Mouse (Mus musculus) limb, embryonic 12.5 days (tissue): ENCODE data around the gene Fam98c. TPM values are rescaled to one million over a fixed set of nuclear protein-coding genes. Genes with fewer than 3 reads are reported as not detected.
A peak's percentile ranks its signal among the peaks of the same experiment; 100 is the strongest.
"Not testable (repeated sequence)": the region's sequence is repeated elsewhere in the genome, so short reads cannot be mapped to it uniquely, and the experiment has no call there.

Experiments used
- ATAC-seq: fragments of 200-750 bp; cut with Nextera tagmentation; 2 replicates; pipeline ENCODE4 v1.8.0; 2017; ENCODE audit warnings: low read depth, moderate TSS enrichment; ENCODE audit not compliant: insufficient number of reproducible peaks, insufficient read depth, low FRiP score, low TSS enrichment
- H3K27ac ChIP-seq: fragments of 300-500 bp; sonication (generic); 2 replicates; pipeline ENCODE4 v1.5.1; 2016; ENCODE audit warnings: mild to moderate bottlenecking, moderate library complexity
- H3K27me3 ChIP-seq: fragments of 300-500 bp; sonication (generic); 2 replicates; pipeline ENCODE4 v1.6.1; 2016; ENCODE audit warnings: mild to moderate bottlenecking, moderate library complexity
- H3K36me3 ChIP-seq: fragments of 300-500 bp; sonication (generic); 2 replicates; pipeline ENCODE4 v1.6.1; 2016; ENCODE audit warnings: mild to moderate bottlenecking, moderate library complexity
- H3K4me1 ChIP-seq: fragments of 300-500 bp; sonication (generic); replicated peaks from 2 replicates; pipeline ENCODE4 v1.6.1; 2016
- H3K4me2 ChIP-seq: fragments of 300-500 bp; sonication (generic); 2 replicates; pipeline ENCODE4 v1.6.1; 2016; ENCODE audit warnings: mild to moderate bottlenecking, moderate library complexity
- H3K4me3 ChIP-seq: fragments of 300-500 bp; sonication (generic); replicated peaks from 2 replicates; pipeline ENCODE4 v1.5.1; 2016; ENCODE audit warnings: mild to moderate bottlenecking
- H3K9ac ChIP-seq: fragments of 300-500 bp; sonication (generic); replicated peaks from 2 replicates; pipeline ENCODE4 v1.6.1; 2016; ENCODE audit warnings: mild to moderate bottlenecking, moderate library complexity
- H3K9me3 ChIP-seq: fragments of 300-500 bp; sonication (generic); 2 replicates; pipeline ENCODE4 v1.6.1; 2016; ENCODE audit warnings: mild to moderate bottlenecking, moderate library complexity
- WGBS: fragments of 180-500 bp; shearing (Covaris S2); methylation state at CpG from one replicate; pipeline ENCODE4 v1.1.7; 2016; 5-methylcytosine and 5-hydroxymethylcytosine counted together
- polyA plus RNA-seq: library from polyadenylated mRNA; unstranded; fragments of >200 nt; fragmentation: Nextera tagmentation; extraction: Ambion mirVana; gene quantifications from 2 replicates; pipeline ENCODE4 v1.2.1, GENCODE M21; 2016

Gene Fam98c
- polyA plus RNA-seq, 1 experiment from 2014 or later = 14.2 TPM

- Histone ChIP-seq H3K4me2 (peak overlapping the region; percentile 97), H3K4me3 (peak overlapping the region; percentile 83), H3K9ac (peak overlapping the region; percentile 74), H3K36me3 (no peaks in the 10 kb centered on the region), H3K9me3 (no peaks in the 10 kb centered on the region), H3K27ac (peak overlapping the region; percentile 90), H3K27me3 (peaks cover 28% of the 10 kb centered on the region), H3K4me1 (peaks cover 6% of the 10 kb centered on the region; the same call in 1 of the 2 replicates)
- 8% methylated on average over 37 of the region's 37 CpGs for WGBS
- peak; percentile 72 for ATAC-seq
These were observed 717 bp downstream of the Fam98c start for GRCm38 (mm10) chr7:29155196-29155837.

DNA sequence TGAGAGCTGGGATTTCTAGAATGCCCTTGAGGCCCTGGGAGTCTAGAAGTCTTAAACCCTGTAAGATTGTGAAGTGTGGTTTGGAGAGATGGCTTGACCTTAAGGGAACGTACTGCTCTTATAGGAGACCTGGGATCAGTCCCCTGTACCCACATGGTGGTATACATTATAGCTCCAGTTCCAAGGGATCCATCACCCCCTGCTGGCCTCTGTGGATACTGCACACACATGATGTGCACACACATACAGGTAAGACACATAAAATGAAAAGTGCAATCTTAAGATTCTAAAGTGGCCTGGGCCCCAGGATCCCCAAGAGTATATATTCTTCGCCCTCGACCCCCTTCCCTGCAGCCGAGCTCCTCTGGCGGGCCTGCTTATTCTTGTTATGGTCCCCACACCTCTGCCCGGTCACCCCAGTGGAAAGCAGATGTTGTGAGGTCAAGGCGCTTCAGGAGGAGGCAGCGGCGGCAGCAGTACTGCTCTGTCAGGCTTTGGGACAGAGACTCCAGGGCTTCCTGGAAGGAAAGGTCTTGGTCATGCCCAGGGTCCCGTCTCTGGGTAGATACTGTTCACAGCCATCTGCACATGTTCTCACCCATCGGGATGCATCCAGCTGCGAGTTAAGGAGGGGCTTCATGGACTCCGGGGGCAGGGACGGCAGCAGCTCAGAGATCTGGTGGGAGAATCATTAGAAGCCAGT is 1.9 kb downstream of the Fam98c start:
- H3K4me2 ChIP-seq = no peak overlapping the region
- H3K27me3 ChIP-seq = peaks cover 19% of the 10 kb centered on the region
- WGBS = 95% methylated on average over 14 of the region's 14 CpGs
- no peak overlapping the region for H3K9ac ChIP-seq
- no peak overlapping the region for H3K4me3 ChIP-seq
- no peak overlapping the region for H3K27ac ChIP-seq
- ATAC-seq = no peak
- H3K9me3 ChIP-seq = no peaks in the 10 kb centered on the region
- no peaks in the 10 kb centered on the region for H3K36me3 ChIP-seq
- peaks cover 6% of the 10 kb centered on the region; the same call in 1 of the 2 replicates for H3K4me1 ChIP-seq

- Histone ChIP-seq H3K4me1 (peaks cover 6% of the 10 kb centered on the region; the same call in 1 of the 2 replicates), H3K36me3 (no peaks in the 10 kb centered on the region), H3K9me3 (no peaks in the 10 kb centered on the region), H3K4me3 (no peak overlapping the region), H3K27ac (no peak overlapping the region), H3K9ac (no peak overlapping the region), H3K27me3 (no peaks in the 10 kb centered on the region; the same call in 1 of the 2 replicates), H3K4me2 (no peak overlapping the region)
- ATAC-seq = no peak
- WGBS = 63% methylated on average over 10 of the region's 10 CpGs
These were observed 4.5 kb downstream of the Fam98c start for GRCm38 (mm10) chr7:29151486-29151885.

GRCm38 (mm10) chr7:29148771-29149170 is 7.3 kb downstream of the Fam98c start:
- 92% methylated on average over 15 of the region's 15 CpGs for WGBS
- Histone ChIP-seq H3K4me1 (no peaks in the 10 kb centered on the region), H3K9me3 (no peaks in the 10 kb centered on the region), H3K4me2 (no peak overlapping the region), H3K27ac (no peak overlapping the region), H3K9ac (no peak overlapping the region), H3K36me3 (no peaks in the 10 kb centered on the region), H3K4me3 (no peak overlapping the region), H3K27me3 (no peaks in the 10 kb centered on the region; the same call in 1 of the 2 replicates)
- no peak for ATAC-seq

DNA sequence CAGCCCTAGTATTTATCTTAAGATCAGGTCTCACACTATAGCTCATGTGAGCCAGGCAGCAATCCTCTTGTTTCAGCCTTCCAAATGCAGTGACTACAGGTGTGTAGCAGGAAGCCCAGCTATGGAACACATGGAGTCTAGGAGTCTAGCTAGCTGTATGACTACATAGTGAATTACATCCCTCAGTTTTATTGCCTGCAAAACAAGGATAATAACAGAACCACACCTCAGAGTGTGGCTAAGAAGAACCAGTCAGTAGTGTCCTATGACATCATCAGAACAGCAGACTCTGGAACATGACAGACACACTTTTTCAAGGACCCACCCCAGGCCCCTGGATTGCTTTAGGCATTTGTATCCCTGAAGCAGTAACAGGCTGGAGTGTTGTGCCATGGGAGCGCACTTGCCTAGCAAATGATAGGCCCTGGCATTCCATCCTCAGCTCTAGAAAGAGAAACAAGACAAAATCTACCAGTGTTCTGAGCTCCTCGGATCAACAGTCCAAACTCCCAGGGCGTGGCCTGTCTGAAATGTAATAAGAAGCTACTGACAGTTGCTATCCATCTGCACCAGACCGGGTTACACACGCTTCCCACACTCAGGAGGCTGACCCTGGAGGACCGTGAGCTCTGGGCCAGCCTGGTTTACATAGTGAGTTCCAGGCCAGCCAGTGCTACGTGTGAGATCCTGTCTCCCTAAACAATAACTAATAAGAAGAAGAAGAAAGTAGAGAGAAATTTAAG is 9.2 kb downstream of the Fam98c start:
- ATAC-seq = no peak
- no peak overlapping the region for H3K4me2 ChIP-seq
- H3K9me3 ChIP-seq = no peaks in the 10 kb centered on the region
- H3K36me3 ChIP-seq = no peaks in the 10 kb centered on the region
- H3K4me1 ChIP-seq = no peaks in the 10 kb centered on the region
- H3K9ac ChIP-seq = no peak overlapping the region
- no peak overlapping the region for H3K4me3 ChIP-seq
- WGBS = 82% methylated on average over 7 of the region's 7 CpGs
- no peaks in the 10 kb centered on the region for H3K27me3 ChIP-seq
- no peak overlapping the region for H3K27ac ChIP-seq

DNA sequence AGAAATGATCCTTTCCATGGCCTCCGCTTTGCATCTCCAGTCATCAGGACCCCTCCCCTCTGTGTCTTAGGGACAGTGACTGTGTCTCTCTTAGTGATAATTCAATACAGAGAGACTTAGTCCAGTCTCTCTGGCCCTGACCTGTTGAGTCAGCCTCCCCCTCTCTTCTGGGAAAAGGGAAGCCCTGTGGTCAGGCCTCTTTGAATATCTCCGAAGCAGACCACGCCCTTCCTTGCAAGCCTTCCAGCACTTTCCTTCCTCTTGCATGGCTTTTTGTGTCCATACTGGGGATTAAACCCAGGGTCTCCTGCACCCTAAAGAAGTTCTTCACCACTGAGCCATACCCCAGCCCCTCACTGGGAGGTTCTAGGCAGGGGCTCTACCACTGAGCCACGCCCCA is 12.0 kb downstream of the Fam98c start:
- no peak overlapping the region for H3K27ac ChIP-seq
- H3K9ac ChIP-seq = no peak overlapping the region
- no peaks in the 10 kb centered on the region for H3K36me3 ChIP-seq
- no peak overlapping the region for H3K4me3 ChIP-seq
- no peaks in the 10 kb centered on the region for H3K4me1 ChIP-seq
- WGBS = 94% methylated on average over 4 of the region's 4 CpGs
- no peaks in the 10 kb centered on the region for H3K9me3 ChIP-seq
- ATAC-seq = no peak
- no peaks in the 10 kb centered on the region for H3K27me3 ChIP-seq
- no peak overlapping the region for H3K4me2 ChIP-seq

- no peak for ATAC-seq
- no peak overlapping the region for H3K27ac ChIP-seq
- no peaks in the 10 kb centered on the region for H3K9me3 ChIP-seq
- H3K27me3 ChIP-seq = no peaks in the 10 kb centered on the region
- H3K36me3 ChIP-seq = no peaks in the 10 kb centered on the region
- H3K4me2 ChIP-seq = no peak overlapping the region
- H3K4me1 ChIP-seq = no peaks in the 10 kb centered on the region
- H3K9ac ChIP-seq = no peak overlapping the region
- WGBS = 81% methylated on average over 8 of the region's 8 CpGs
- no peak overlapping the region for H3K4me3 ChIP-seq
These were observed 14.6 kb downstream of the Fam98c start for GRCm38 (mm10) chr7:29141416-29141815.

DNA sequence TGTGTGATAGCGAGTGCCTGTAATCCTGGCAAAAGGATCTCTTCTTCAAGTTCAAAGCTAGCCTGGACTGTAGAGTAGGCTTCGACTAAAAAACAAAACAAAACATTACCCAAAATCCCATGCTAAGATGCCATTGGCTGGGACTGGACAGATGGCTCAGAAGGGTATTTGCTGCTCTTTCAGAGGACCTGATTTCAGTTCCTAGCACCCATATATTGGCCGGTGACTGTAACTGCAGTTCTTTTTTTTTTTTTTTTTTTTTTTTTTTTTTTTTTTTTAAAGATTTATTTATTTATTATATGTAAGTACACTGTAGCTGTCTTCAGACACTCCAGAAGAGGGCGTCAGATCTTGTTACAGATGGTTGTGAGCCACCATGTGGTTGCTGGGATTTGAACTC is 16.8 kb downstream of the Fam98c start:
- peaks cover 17% of the 10 kb centered on the region for H3K4me1 ChIP-seq
- not testable (repeated sequence) for H3K27ac ChIP-seq, H3K9me3 ChIP-seq, H3K4me3 ChIP-seq, H3K4me2 ChIP-seq, ATAC-seq, H3K9ac ChIP-seq, H3K36me3 ChIP-seq
- H3K27me3 ChIP-seq = peaks cover 12% of the 10 kb centered on the region
- 88% methylated on average over 3 of the region's 4 CpGs for WGBS

GRCm38 (mm10) chr7:29137429-29137828 is 18.6 kb downstream of the Fam98c start:
- peaks cover 17% of the 10 kb centered on the region for H3K4me1 ChIP-seq
- no peaks in the 10 kb centered on the region for H3K36me3 ChIP-seq
- H3K4me2 ChIP-seq = no peak overlapping the region
- no peak overlapping the region for H3K4me3 ChIP-seq
- no peak overlapping the region for H3K9ac ChIP-seq
- no peaks in the 10 kb centered on the region for H3K9me3 ChIP-seq
- no peak overlapping the region for H3K27ac ChIP-seq
- peaks cover 12% of the 10 kb centered on the region for H3K27me3 ChIP-seq
- WGBS = 46% methylated on average over 16 of the region's 16 CpGs
- no peak for ATAC-seq

DNA sequence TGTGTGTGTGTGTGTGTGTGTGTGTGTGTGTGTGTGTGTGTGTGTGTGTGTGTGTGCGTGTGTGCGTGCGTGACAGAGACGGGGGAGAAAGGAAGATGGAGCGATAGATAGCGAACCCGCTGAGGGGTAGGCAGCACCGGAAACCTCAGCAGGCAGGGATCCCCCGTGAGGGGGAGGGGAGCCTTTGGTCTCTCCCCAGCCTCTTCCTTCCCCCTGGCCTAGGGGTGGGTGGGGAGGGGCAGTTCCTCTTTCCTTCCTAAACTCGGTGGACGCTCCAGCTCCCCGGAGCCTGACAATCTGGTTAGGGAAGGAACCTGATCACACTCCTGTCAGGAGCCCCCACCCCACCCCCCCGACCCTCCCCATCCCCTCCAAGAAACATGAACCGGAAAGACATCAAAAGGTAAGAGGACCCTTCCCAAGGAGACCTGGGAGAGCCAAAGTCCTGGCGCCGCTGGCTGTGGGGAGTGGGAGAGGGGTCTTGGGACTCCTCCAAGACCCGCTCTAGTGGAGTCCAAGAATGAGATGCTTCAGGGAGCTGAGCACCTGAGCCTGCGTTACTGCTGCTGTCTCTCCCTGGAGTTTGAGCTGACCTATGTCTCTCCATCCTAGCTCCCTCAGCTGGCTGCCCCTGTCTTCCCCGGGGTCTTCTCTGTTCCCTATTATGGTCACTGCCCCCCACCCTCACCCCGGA is 21.2 kb downstream of the Fam98c start, which contains the start of gene Rasgrp4:
Rasgrp4 (plus strand) TSS at position 159 of the 694 bp plus-strand sequence.
- peak within 1 kb of the TSS; percentile 40; the same call in 1 of the 2 replicates for H3K9ac ChIP-seq
- peak within 1 kb of the TSS; percentile 38 for H3K4me3 ChIP-seq
- H3K27ac ChIP-seq = no peak within 1 kb of the TSS
- WGBS = 2% methylated on average over 13 of the region's 20 CpGs
- H3K36me3 ChIP-seq = no peaks in the 10 kb centered on the region
- peaks cover 12% of the 10 kb centered on the region for H3K27me3 ChIP-seq
- H3K4me2 ChIP-seq = peak within 1 kb of the TSS; percentile 73
- H3K9me3 ChIP-seq = no peaks in the 10 kb centered on the region
- H3K4me1 ChIP-seq = peaks cover 17% of the 10 kb centered on the region
- 0 out of 2 replicates have a peak, but pooled peaks have one; percentile 31 for ATAC-seq
